Mouse (Mus musculus): Measurements from ENCODE around the gene Klf15. TPM values are rescaled to one million over a fixed set of nuclear protein-coding genes. Genes with fewer than 3 reads are reported as not detected.

The Klf15 gene
- total RNA-seq, 2 experiments from 2014 or later: 60.8 to 87.4 TPM

DNA sequence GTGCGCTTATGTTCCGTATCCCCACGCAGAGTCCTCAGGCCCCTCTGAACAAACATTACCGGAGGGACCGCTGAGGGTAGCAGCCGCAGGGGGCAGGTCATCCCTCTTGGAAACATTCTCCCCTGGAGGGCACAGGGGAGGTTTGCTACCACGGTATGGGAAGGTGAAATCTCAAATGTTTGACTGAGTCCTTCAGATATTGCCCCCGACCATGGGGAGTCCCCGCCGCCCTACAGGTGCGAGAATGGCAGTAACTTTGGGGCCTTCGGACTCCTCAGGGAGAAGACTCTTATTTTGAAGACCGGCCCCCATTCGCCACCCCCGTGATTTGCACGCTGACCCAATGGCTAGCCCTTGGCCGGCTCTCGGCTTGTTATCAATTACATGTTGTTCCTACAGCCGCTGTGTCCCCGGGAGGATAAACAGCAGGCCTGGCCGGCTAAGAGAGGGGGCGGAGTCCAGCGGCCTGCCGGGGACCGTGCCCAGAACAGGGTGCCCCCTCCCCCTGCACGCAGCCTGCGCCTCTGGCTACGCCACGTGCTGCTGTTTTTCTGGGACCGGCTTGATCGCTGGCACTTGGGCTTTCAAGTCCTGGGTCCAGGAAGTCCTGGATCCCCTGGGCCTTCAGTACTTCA is 969 bp downstream of the Klf15 start:
- peak; percentile 91 to 93 for DNase-seq
- intact Hi-C loops (cut with DNase I): loop anchor here (1.0 kb wide), 1 partner anchor 44 kb away; no protein-coding TSS in a partner anchor

DNA sequence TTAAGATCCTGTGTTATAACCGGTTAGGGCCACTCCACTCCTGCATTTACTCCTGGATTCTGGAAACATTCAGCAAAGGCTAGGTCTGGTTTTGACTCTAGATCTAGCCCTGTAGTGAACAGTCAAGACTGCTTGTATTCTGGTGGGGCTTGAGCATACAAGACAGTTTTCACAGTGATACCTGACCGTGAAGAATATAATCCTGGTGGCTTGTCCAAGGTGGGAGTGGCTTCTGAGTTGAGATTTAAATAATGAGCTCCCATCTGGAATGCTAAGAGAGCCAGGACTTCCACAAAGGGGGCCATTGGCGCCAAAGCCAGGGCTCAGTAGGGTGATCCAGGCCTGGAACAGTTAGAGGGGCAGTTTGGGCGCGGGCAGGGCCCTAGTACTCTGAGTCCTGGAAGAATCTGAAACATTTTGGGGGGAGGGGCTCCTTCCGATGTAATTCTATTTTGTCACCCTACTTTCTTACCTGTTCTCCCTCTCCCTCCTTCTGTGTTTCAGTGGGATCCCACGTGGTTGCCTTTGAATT is 1.6 kb downstream of the Klf15 start:
- intact Hi-C loops (cut with DNase I): loop anchor here (1.0 kb wide), 1 partner anchor 43 kb away; no protein-coding TSS in a partner anchor
- no peak for DNase-seq

DNA sequence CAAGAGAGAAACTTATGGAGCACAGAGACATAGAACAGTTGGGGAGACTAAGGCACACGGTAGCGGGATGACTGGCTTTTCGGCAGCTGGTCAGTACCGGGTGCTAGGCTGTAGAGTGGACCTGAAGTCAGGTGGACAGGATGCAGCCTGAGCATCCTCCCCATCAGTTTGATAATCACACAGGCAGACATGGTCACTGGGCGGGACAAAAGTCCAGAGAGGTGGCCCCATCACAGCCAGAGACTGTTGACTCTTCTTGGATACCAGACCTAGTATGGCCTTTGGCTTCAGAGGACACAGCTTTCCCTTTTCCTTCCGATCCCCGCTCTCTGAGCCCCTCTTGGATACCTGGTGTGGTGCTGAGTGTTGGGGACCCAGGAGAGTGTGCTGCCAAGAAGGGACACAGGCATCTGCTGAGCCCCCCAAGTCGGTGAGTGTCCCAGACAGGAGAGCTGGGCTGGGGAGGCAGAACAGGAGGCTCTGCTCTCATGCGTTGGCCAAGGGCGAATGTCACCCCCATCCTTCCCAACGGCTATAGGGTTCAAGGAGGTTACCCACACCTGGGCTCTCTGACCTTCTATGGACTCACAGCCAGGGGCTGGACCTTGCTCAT is 2.8 kb downstream of the Klf15 start:
- intact Hi-C loops (cut with DNase I): no loop called here
- no peak for DNase-seq

- peak; percentile 74 to 81 for DNase-seq
- intact Hi-C loops (cut with DNase I): no loop called here
Measured at GRCm38 (mm10) chr6:90466079-90466478, 3.7 kb downstream of the Klf15 start.

DNA sequence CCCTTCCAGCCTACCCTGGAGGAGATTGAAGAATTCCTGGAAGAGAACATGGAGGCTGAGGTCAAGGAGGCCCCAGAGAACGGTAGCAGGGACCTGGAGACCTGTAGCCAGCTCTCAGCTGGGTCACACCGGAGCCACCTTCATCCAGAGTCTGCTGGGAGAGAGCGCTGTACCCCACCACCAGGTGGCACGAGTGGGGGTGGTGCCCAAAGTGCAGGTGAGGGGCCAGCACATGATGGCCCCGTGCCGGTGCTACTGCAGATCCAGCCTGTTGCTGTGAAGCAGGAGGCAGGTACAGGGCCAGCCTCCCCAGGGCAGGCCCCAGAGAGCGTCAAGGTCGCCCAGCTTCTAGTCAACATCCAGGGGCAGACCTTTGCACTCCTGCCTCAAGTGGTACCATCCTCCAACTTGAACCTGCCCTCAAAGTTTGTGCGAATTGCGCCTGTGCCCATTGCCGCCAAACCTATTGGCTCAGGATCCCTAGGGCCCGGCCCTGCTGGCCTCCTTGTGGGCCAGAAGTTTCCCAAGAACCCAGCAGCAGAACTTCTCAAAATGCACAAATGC is 4.6 kb downstream of the Klf15 start:
- intact Hi-C loops (cut with DNase I): no loop called here
- DNase-seq: no peak

- intact Hi-C loops (cut with DNase I): no loop called here
- DNase-seq: no peak
Measured at GRCm38 (mm10) chr6:90468216-90468615, 5.8 kb downstream of the Klf15 start.

GRCm38 (mm10) chr6:90469041-90469440 is 6.7 kb downstream of the Klf15 start:
- intact Hi-C loops (cut with DNase I): no loop called here
- no peak for DNase-seq

DNA sequence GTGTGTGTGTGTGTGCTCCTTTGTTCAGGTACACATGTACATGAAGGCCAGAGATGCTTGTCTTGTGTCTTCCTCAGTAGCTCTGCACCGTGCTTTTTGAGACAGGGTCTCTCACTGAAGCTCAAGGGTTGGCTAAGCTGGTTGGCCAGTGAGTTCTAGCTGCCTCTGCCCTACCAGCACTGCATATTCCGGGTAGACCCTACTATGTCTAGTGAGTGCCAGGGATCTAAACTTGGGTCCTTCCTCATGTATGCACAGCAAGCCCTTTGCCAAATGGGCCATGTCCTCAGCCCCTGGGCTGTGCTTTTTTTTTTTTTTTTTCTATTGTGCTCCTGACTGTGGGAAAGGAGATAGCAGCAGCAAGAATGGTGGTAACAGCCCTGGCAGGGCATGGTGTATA is 7.9 kb downstream of the Klf15 start:
- intact Hi-C loops (cut with DNase I): loop anchor here (2.0 kb wide), 1 partner anchor 37 kb away; no protein-coding TSS in a partner anchor
- no peak for DNase-seq

DNA sequence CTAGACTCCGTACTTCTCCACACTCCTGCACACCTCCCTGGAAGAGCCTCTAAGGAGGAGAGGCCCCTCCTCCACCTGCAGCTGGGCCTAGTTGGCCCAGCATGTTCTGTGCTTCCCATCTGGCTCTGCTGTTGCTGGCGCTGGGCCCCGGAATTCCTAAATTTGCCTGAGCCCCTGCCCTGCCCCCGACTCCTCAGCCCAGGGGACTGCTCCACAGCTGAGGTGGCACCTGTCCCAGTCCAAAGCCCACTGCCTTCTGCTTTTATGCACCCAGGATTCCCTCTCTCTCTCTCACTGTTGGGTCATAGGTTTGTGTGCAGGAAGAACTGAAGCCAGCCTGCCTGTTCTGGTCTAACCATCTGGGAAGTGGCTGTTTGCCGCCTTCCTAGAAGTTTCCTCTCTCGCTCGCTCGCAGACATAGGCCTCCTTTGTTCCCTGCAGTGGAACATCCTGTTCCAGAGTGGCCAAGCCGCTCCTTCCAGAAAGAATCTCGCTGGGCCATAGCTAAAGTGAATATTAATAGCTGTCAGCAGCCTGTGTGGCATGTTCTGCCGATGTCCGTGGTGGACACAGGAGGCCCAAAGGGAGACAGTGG is 8.7 kb downstream of the Klf15 start:
- intact Hi-C loops (cut with DNase I): loop anchor here (2.0 kb wide), 1 partner anchor 36 kb away; no protein-coding TSS in a partner anchor
- peak; percentile 69 to 84 for DNase-seq

- intact Hi-C loops (cut with DNase I): no loop called here
- no peak for DNase-seq
Measured at GRCm38 (mm10) chr6:90472079-90472478, 9.7 kb downstream of the Klf15 start.

DNA sequence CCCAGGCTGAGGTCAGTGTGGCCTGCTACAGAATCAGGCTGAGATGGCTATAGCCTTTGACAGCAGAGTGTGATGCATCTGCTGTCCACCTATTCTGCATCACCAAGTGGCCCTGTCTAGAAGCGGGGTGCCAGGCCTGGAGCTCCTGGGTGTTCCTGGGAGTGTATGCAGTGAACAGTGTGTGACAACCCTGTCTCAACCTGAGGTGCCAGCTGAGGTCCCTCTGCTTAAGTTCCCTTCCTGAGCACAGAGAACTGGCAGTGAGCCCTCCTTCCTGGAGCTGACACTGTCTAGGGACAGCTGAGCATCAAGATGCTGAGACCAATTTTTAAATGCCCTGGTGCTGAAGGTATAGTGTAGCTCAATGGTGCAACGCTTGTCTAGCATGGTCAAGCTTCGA is 10.3 kb downstream of the Klf15 start:
- no peak for DNase-seq
- intact Hi-C loops (cut with DNase I): no loop called here

- DNase-seq: no peak
- intact Hi-C loops (cut with DNase I): no loop called here
Measured at GRCm38 (mm10) chr6:90473630-90474360, 11.4 kb downstream of the Klf15 start.

DNA sequence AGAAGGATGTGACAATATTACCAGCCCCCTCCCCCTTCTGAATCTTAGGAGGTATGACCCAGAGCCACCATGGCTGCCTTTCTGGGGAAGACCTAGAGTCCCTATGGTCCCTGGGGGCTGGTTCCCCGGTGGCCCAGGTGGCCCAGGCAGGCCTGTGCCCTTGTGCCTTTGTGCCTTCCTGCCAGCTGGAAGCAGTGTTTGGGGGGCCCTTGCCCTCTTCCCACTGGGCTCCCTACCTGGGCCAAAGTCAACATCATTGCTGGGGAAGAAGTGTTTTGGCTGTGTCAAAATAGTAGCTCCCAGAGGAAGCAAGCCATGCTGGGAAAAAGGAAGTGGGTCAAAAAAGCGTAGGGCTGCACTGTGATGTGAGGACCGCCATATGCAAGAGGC is 12.0 kb downstream of the Klf15 start:
- no peak for DNase-seq
- intact Hi-C loops (cut with DNase I): no loop called here

DNA sequence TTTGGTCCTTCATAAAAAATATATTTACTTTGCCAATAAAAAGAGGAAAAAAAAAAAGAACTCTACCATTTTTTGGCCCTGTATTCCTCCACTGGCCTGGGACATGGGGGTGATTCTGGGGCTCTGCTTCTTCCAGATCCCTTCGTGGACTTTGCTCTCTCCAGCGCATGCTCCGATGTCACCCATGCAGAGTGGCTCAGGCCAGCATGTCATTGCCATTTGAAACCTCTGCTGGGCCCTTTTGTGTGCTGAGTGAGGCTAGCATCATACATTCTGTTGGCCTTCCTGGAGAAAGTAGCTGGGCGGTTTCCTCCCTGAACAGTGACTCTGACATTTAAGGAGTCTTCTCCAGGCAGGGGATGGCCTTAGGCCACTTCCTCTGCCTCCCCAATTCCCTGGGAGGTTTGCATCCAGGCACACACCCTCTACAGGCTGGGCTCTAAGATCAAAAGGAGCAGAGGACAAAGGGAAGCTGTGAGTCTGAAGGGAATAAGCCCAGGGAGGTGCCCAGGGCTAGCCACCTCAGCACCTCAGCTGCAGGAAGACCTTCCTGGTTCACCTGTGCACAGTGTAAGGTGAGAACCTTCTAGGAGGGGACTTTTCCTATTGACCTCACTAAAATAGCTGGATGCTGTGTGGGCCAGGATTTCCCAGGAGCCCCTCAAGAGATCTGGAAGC is 12.9 kb downstream of the Klf15 start:
- DNase-seq: no peak
- intact Hi-C loops (cut with DNase I): no loop called here

DNA sequence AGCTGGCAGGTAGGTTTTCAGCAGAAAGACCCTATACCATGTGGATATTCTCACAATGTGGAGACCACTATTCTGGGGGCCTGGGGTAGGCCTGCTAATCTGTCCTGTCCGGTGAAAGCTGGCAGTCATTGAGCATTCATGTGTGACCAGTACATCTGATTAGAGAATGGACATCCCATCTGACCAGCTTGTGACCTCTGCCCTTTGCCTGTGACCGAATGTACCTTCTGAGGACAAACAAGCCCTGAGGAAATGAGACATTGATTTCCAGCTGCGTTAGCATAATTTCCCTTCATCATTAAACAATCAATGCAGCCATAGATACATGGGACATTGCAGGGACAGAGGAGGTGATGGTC is 13.5 kb downstream of the Klf15 start:
- intact Hi-C loops (cut with DNase I): no loop called here

DNA sequence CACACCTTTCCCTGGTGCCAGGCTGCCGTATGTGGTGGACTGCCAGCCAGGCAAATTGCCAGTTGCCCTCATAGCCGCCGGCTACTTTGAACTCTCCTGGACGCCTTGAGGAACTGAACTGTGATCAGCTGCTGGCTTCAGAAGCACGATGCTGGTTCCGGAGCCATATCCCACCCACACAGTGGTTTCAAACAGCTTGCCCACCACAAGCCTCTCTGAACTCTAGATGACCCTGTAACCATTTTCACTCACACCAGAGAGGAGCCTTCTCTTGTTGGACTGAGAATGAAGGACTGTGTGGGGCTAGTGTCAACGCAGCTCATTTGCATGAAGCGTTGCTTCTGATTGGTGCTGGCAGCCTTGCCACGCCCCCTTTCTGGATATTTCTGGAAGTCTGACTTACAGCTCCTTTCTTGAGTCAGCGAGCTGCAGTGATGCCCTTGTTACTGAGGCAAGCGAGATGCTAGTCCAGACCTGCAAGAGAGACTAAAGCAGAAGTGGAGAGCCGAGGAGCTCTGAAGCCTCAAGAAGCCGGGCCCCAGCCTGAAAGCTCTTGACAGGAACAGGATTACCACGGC is 14.7 kb downstream of the Klf15 start:
- no peak for DNase-seq
- intact Hi-C loops (cut with DNase I): no loop called here

More for the DNA sequence above, 13.5 kb downstream of the Klf15 start:
- no peak for DNase-seq

GRCm38 (mm10) chr6:90484249-90484648 is 21.9 kb downstream of the Klf15 start:
- DNase-seq: no peak
- intact Hi-C loops (cut with DNase I): no loop called here

DNA sequence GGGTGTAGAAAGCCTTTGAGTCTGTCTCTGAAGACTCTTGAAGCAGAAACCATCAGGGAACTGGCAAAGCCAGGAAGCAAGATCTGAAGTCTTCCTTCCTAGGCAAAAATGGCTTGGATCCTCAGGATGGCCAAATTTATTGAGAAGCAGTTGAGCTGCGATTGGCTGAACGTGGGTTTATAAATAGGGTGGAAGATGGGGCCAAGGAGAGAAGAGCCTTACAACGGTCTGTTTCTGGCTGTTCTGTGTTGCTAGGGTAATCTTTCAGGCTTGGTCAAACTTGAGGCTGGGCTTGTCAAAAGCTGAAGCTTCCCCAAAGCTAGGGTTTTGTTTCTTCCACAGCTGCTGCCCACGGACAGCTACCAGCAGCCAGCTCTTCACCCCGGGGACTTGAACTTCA is 22.5 kb downstream of the Klf15 start:
- intact Hi-C loops (cut with DNase I): no loop called here

DNA sequence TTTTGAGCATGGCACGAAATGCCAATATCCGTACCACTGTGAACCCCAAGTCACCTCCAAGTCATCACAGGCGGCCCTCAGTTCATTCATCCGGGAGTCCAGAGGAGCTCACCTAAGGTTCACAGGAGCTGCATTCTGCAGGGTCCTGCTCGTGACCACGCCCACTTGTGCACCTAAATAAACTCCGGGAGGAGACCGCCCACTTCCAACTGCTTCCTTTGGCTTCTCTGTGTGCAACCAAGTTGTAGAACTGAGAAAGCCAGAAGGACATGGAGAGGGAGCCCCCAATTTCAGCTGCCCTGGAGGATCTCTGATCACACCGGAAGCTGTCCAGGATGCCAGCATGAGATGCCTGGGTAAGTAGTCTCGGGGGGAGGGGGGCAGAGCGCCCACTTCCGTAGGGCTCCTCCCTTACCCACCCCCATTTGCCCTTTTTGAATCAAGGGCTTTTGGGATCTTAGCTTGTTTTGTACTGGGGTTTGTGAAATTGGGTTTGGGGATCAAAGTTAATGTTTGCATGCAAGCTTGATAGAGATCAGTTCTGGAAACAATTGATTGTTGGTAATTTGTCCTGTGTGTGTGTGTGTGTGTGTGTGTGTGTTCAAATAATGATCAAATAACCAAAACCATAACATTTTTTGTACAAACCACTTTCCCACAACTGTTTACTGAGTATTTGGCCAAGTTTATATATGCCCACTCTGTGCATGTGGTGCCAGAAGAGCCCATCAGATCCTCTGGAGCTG is 24.0 kb downstream of the Klf15 start, which contains the start of gene Aldh1l1:
Aldh1l1 (plus strand) TSS at position 252 of the 746 bp plus-strand sequence.
- intact Hi-C loops (cut with DNase I): no loop called here
- no peak for DNase-seq

More for the DNA sequence above, 22.5 kb downstream of the Klf15 start:
- no peak for DNase-seq
